Mouse (Mus musculus) small intestine, adult 2 months (tissue): ENCODE measurements around the gene Pkm. TPM values are rescaled to one million over a fixed set of nuclear protein-coding genes. Genes with fewer than 3 reads are reported as not detected.

Experiments
- H3K27ac ChIP-seq: fragments of 200-500 bp; 2 replicates; pipeline ENCODE4 v1.5.1; 2012; ENCODE audit warnings: low read depth, low read length, control low read depth, inconsistent platforms; ENCODE audit not compliant: insufficient read depth
- H3K27me3 ChIP-seq: fragments of 200-500 bp; 2 replicates; pipeline ENCODE4 v1.6.1; 2012; ENCODE audit warnings: mild to moderate bottlenecking, moderate library complexity, low read length, inconsistent platforms; ENCODE audit not compliant: control insufficient read depth, insufficient read depth
- H3K36me3 ChIP-seq: fragments of 200-500 bp; 2 replicates; pipeline ENCODE4 v1.6.1; 2012; ENCODE audit warnings: mild to moderate bottlenecking, low read length, control low read depth, inconsistent platforms; ENCODE audit not compliant: control insufficient read depth, insufficient read depth
- H3K4me1 ChIP-seq: fragments of 200-500 bp; 2 replicates; pipeline ENCODE4 v1.6.1; 2012; ENCODE audit warnings: low read length, inconsistent platforms, mixed read lengths; ENCODE audit not compliant: control insufficient read depth, insufficient read depth, insufficient read length
- H3K4me3 ChIP-seq: fragments of 200-500 bp; 2 replicates; pipeline ENCODE4 v1.5.1; 2012; ENCODE audit warnings: low read depth, mild to moderate bottlenecking, control low read depth, inconsistent platforms, low read length, moderate library complexity
- CTCF ChIP-seq: fragments of 200-500 bp; IDR thresholded peaks from 2 replicates; pipeline ENCODE4 v1.5.1; 2012; ENCODE audit warnings: low read depth, mild to moderate bottlenecking, control low read depth, inconsistent platforms, low read length, moderate library complexity, mixed read lengths; ENCODE audit not compliant: insufficient replicate concordance, insufficient read length; ENCODE audit errors: extremely low read depth
- POLR2A ChIP-seq: fragments of 200-500 bp; IDR thresholded peaks from 2 replicates; pipeline ENCODE4 v1.6.1; 2012; ENCODE audit warnings: low read depth, mild to moderate bottlenecking, control low read depth, inconsistent platforms, low read length, moderate library complexity
- WGBS: fragments of 180-500 bp; shearing (Covaris S2); methylation state at CpG from one replicate; pipeline ENCODE4 v1.1.7; 2018; 5-methylcytosine and 5-hydroxymethylcytosine counted together
- polyA plus RNA-seq: library from polyadenylated mRNA; depleted of rRNA; stranded (reverse); fragments of >200 nt; gene quantifications from 2 replicates; pipeline ENCODE4 v1.2.3, GENCODE M21; 2012

Pkm gene
- polyA plus RNA-seq, 1 experiment, result 1,082 TPM

GRCm38 (mm10) chr9:59659036-59660026, 3.2 kb downstream of the Pkm start:
- WGBS, result 40% methylated on average over 14 of the region's 14 CpGs
- TF ChIP-seq POLR2A (no peak), CTCF (peak; percentile 78; the same call in 1 of the 2 replicates)
- H3K27ac ChIP-seq, result peak overlapping the region; percentile 54
- H3K4me3 ChIP-seq, result peak overlapping the region; percentile 20; the same call in 1 of the 2 replicates
- peaks cover 25% of the 10 kb centered on the region for H3K36me3 ChIP-seq
- no peaks in the 10 kb centered on the region for H3K27me3 ChIP-seq
- H3K4me1 ChIP-seq, result peaks cover 38% of the 10 kb centered on the region

- Histone ChIP-seq H3K4me1 (peaks cover 38% of the 10 kb centered on the region), H3K27ac (0 out of 2 replicates have a peak overlapping the region, but pooled peaks have one; percentile 2), H3K36me3 (peaks cover 30% of the 10 kb centered on the region), H3K27me3 (no peaks in the 10 kb centered on the region), H3K4me3 (peak overlapping the region; percentile 16; the same call in 1 of the 2 replicates)
- TF ChIP-seq CTCF, result no peak
- no peak for TF ChIP-seq POLR2A
- 67% methylated on average over 10 of the region's 10 CpGs for WGBS
Measured at GRCm38 (mm10) chr9:59660421-59660820, 4.3 kb downstream of the Pkm start.

- peak overlapping the region; percentile 12; the same call in 1 of the 2 replicates for H3K4me3 ChIP-seq
- peaks cover 38% of the 10 kb centered on the region for H3K36me3 ChIP-seq
- no peaks in the 10 kb centered on the region for H3K27me3 ChIP-seq
- H3K27ac ChIP-seq, result peak overlapping the region; percentile 42; the same call in 1 of the 2 replicates
- WGBS, result 43% methylated on average over 6 of the region's 6 CpGs
- TF ChIP-seq CTCF, result no peak
- TF ChIP-seq POLR2A, result no peak
- peaks cover 40% of the 10 kb centered on the region for H3K4me1 ChIP-seq
Measured at GRCm38 (mm10) chr9:59661298-59661975, 5.3 kb downstream of the Pkm start.

- Histone ChIP-seq H3K27me3 (no peaks in the 10 kb centered on the region), H3K4me1 (peaks cover 42% of the 10 kb centered on the region), H3K27ac (peak overlapping the region; percentile 90; the same call in 1 of the 2 replicates), H3K36me3 (peaks cover 56% of the 10 kb centered on the region), H3K4me3 (no peak overlapping the region)
- WGBS, result 89% methylated on average over 7 of the region's 7 CpGs
- TF ChIP-seq POLR2A (no peak), CTCF (no peak)
Measured at GRCm38 (mm10) chr9:59663226-59663625, 7.1 kb downstream of the Pkm start.

GRCm38 (mm10) chr9:59663957-59664356, 7.8 kb downstream of the Pkm start:
- TF ChIP-seq CTCF (no peak), POLR2A (no peak)
- H3K4me1 ChIP-seq, result peaks cover 41% of the 10 kb centered on the region
- peaks cover 60% of the 10 kb centered on the region for H3K36me3 ChIP-seq
- no peaks in the 10 kb centered on the region for H3K27me3 ChIP-seq
- no peak overlapping the region for H3K4me3 ChIP-seq
- H3K27ac ChIP-seq, result peak overlapping the region; percentile 90
- 23% methylated on average over 3 of the region's 3 CpGs for WGBS

GRCm38 (mm10) chr9:59664664-59665256, 8.6 kb downstream of the Pkm start:
- peak overlapping the region; percentile 33; the same call in 1 of the 2 replicates for H3K4me3 ChIP-seq
- TF ChIP-seq CTCF (no peak), POLR2A (no peak)
- H3K27ac ChIP-seq, result peak overlapping the region; percentile 90
- peaks cover 37% of the 10 kb centered on the region for H3K4me1 ChIP-seq
- 30% methylated on average over 4 of the region's 4 CpGs for WGBS
- H3K36me3 ChIP-seq, result peaks cover 64% of the 10 kb centered on the region
- H3K27me3 ChIP-seq, result no peaks in the 10 kb centered on the region
